Mouse (Mus musculus) E14TG2a.4 (cell line): ENCODE results near the gene Gdf10.
A peak's percentile ranks its signal among the peaks of the same experiment; 100 is the strongest.

ENCODE experiments used
- CTCF ChIP-seq: conservative IDR thresholded peaks from 2 replicates; pipeline ENCODE4 v1.5.1; 2014; ENCODE audit warnings: low read length
- POU5F1 ChIP-seq: IDR thresholded peaks from 2 replicates; pipeline ENCODE4 v1.6.1; 2014; ENCODE audit warnings: low read length, borderline replicate concordance

DNA sequence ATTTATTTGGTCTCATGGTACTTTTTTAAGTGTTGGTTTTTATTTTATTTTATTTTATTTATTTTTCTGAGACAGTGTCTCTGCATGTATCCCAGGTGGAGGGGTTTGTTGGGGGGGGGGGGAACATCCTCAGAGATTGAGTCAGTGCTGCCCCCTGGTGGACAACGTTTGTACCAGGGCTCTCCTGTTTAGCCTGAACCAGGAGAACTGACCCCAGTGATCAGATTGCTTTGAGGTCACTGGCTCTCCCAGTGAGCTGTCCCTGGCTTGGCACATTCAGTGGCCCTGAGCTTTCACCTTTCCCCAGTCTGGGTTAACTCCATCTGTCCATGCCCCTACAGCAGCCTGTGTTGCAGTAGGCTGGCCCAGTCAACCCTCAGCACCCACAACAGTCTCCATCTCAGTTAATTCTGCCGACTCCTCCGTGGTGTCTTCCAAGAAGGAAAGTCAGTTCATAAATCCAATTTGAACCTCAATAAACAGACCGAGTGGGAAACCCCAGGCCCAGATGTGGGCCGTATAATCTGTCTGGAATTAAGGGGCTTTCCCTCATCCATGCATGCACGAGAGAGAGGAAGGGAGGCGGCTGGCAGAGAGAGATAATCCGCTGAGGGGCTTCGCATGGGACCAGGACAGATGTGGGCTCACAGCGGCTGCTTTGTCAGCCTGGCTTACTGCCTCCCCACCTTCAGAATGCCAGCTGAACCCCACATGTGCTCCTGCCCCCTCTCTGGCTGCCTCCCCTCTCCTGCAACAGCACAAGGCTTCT is 9.7 kb downstream of the Gdf10 start:
- TF ChIP-seq CTCF, result 0 out of 2 replicates have a peak, but pooled peaks have one; percentile 10
- no peak for TF ChIP-seq POU5F1
